Mouse (Mus musculus): ENCODE measurements around the gene Cdc42ep4. TPM values are rescaled to one million over a fixed set of nuclear protein-coding genes. Genes with fewer than 3 reads are reported as not detected.

The Cdc42ep4 gene
- total and polyA plus RNA-seq, 3 experiments: 10.8 to 38.6 (median 22.8) TPM

DNA sequence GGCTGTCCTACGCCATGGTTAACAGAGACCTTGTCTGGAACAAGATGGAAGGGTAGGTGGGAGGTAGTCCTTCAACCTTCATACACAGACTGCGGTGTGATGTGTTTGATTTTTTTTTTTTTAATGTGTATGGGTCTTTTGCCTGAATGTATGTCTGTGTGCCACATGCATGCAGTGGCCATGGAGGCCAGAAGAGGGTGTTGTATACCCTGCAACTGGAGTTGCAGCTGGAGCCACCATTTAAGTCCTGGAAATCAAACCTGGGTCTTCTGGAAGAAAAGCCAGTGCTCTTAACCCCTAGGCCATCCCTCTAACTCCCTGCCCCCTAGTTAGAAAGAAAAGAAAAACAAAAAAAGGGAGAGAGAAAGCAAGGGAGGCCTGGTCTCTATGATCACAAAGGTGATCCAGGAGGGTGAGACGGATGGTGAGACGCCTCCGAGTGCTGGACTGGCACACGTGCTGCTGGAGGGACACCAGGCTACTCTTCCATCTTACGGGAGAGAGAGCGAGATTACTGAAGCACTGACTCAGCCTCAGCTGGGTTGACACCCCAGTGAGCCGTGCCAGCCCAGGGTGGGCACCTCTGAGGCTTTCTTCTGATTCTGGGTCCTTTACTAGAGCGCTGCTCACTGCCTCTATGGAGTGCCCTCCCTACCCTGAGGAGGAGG, 19.6 kb downstream of the Cdc42ep4 start:
- Histone ChIP-seq H3K4me3 (ENCODE audit: low read depth, low read length) (no peak overlapping the region), H3K9me3 (replicated peaks) (no peaks in the 10 kb centered on the region), H3K4me1 (ENCODE audit: insufficient read depth, low read depth, low read length) (peaks cover 50% of the 10 kb centered on the region), H3K36me3 (replicated peaks) (peaks cover 94% of the 10 kb centered on the region), H3K27me3 (ENCODE audit: insufficient read depth, low read length) (no peaks in the 10 kb centered on the region)
- TF ChIP-seq CTCF (IDR thresholded peaks at IDR 0.05; ENCODE audit: low read depth, low read length): no peak
- no peak for TF ChIP-seq POLR2AphosphoS5 (IDR thresholded peaks at IDR 0.05; ENCODE audit: insufficient replicate concordance, low read depth, low read length)
- TF ChIP-seq GATA1 (IDR thresholded peaks at IDR 0.05; ENCODE audit: borderline replicate concordance, low read length): no peak
- TF ChIP-seq TAL1 (conservative IDR thresholded peaks at IDR 0.05; ENCODE audit: low read depth, low read length): no peak
- no peak for TF ChIP-seq GATA2 (IDR thresholded peaks at IDR 0.05; ENCODE audit: borderline replicate concordance, low read depth, low read length)
- no peak for DNase-seq (ENCODE audit: low spot score)
- no peak for ATAC-seq (ENCODE audit: extremely low read depth, insufficient number of reproducible peaks, low FRiP score, poor library complexity, severe bottlenecking)

DNA sequence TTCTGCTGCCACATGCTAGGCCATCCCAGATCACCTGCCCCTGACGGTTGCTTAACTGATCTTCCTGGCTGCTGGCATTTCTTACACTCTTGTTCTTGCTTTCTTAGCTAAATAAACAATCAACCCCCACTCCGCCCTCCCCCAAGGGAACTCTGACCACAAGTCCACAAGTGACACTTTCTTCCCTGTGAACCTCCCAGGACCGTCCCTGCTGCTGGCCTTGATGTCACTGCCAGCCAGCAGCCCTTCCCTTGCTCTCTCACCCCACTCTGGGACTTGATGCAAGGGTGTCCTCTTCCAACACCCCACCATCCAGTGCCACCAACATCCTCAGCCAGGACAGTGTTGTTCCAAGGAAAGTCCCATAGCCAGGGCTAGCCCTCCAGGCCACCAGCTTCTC, 20.8 kb downstream of the Cdc42ep4 start:
- TF ChIP-seq TAL1 (conservative IDR thresholded peaks at IDR 0.05; ENCODE audit: low read depth, low read length) (no peak), GATA1 (IDR thresholded peaks at IDR 0.05; ENCODE audit: borderline replicate concordance, low read length) (no peak), POLR2AphosphoS5 (IDR thresholded peaks at IDR 0.05; ENCODE audit: insufficient replicate concordance, low read depth, low read length) (no peak), CTCF (IDR thresholded peaks at IDR 0.05; ENCODE audit: low read depth, low read length) (no peak), GATA2 (IDR thresholded peaks at IDR 0.05; ENCODE audit: borderline replicate concordance, low read depth, low read length) (no peak)
- Histone ChIP-seq H3K4me3 (ENCODE audit: low read depth, low read length) (no peak overlapping the region), H3K4me1 (ENCODE audit: insufficient read depth, low read depth, low read length) (peaks cover 46% of the 10 kb centered on the region), H3K36me3 (replicated peaks) (peaks cover 94% of the 10 kb centered on the region), H3K27me3 (ENCODE audit: insufficient read depth, low read length) (no peaks in the 10 kb centered on the region), H3K9me3 (replicated peaks) (no peaks in the 10 kb centered on the region)
- DNase-seq (ENCODE audit: low spot score) (no peak), ATAC-seq (ENCODE audit: extremely low read depth, insufficient number of reproducible peaks, low FRiP score, poor library complexity, severe bottlenecking) (no peak)

DNA sequence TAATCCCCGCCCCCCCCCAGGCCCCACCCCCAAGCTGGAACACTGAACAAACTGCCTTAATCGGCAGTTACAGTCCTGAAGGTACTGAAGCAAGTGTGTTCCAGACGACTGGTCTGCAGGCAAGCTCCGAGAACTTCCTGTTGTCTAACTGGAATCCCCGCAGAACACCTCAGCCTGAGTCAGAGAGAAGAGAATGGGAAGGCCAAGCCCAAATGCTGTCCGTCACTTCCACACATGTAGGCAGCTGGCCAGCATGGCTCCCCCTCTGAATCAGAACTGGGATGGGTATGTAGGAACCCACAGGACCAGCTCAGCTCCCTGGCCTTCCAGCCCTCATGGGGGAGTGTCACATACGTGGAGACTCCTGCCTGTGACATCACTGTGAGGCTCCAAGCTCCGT, 21.8 kb downstream of the Cdc42ep4 start:
- Histone ChIP-seq H3K27me3 (ENCODE audit: insufficient read depth, low read length) (no peaks in the 10 kb centered on the region), H3K36me3 (replicated peaks) (peaks cover 93% of the 10 kb centered on the region), H3K4me1 (ENCODE audit: insufficient read depth, low read depth, low read length) (peaks cover 37% of the 10 kb centered on the region), H3K4me3 (ENCODE audit: low read depth, low read length) (no peak overlapping the region), H3K9me3 (replicated peaks) (no peaks in the 10 kb centered on the region)
- DNase-seq (ENCODE audit: low spot score): no peak
- no peak for ATAC-seq (ENCODE audit: extremely low read depth, insufficient number of reproducible peaks, low FRiP score, poor library complexity, severe bottlenecking)
- TF ChIP-seq TAL1 (conservative IDR thresholded peaks at IDR 0.05; ENCODE audit: low read depth, low read length) (no peak), GATA1 (IDR thresholded peaks at IDR 0.05; ENCODE audit: borderline replicate concordance, low read length) (no peak), GATA2 (IDR thresholded peaks at IDR 0.05; ENCODE audit: borderline replicate concordance, low read depth, low read length) (no peak), CTCF (IDR thresholded peaks at IDR 0.05; ENCODE audit: low read depth, low read length) (no peak), POLR2AphosphoS5 (IDR thresholded peaks at IDR 0.05; ENCODE audit: insufficient replicate concordance, low read depth, low read length) (no peak)

DNA sequence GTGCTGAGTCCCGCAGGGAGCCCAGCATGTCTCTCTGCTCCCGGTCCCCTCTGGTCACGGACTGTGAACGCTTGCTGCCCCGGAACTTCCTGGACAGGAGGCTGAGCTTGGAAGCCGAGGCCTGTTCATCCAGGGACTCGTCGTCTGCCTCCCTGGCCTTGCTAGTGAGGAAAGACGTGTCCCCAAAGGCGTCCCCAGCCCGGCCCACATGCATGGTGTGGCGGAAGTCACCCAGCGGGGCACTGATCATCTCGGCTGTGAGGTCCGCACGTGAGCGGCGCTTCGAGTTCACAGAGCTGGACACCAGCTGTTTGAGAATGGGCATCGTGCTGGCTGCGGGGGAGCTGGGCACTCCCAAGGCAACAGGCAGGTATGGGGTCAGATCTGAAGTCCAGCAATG, 22.4 kb downstream of the Cdc42ep4 start:
- Histone ChIP-seq H3K4me1 (ENCODE audit: insufficient read depth, low read depth, low read length) (peaks cover 30% of the 10 kb centered on the region), H3K36me3 (replicated peaks) (peaks cover 90% of the 10 kb centered on the region), H3K27me3 (ENCODE audit: insufficient read depth, low read length) (no peaks in the 10 kb centered on the region), H3K9me3 (replicated peaks) (no peaks in the 10 kb centered on the region), H3K4me3 (ENCODE audit: low read depth, low read length) (no peak overlapping the region)
- TF ChIP-seq GATA2 (IDR thresholded peaks at IDR 0.05; ENCODE audit: borderline replicate concordance, low read depth, low read length) (no peak), GATA1 (IDR thresholded peaks at IDR 0.05; ENCODE audit: borderline replicate concordance, low read length) (no peak), CTCF (IDR thresholded peaks at IDR 0.05; ENCODE audit: low read depth, low read length) (no peak), POLR2AphosphoS5 (IDR thresholded peaks at IDR 0.05; ENCODE audit: insufficient replicate concordance, low read depth, low read length) (no peak), TAL1 (conservative IDR thresholded peaks at IDR 0.05; ENCODE audit: low read depth, low read length) (no peak)
- DNase-seq (ENCODE audit: low spot score): no peak
- no peak for ATAC-seq (ENCODE audit: extremely low read depth, insufficient number of reproducible peaks, low FRiP score, poor library complexity, severe bottlenecking)

DNA sequence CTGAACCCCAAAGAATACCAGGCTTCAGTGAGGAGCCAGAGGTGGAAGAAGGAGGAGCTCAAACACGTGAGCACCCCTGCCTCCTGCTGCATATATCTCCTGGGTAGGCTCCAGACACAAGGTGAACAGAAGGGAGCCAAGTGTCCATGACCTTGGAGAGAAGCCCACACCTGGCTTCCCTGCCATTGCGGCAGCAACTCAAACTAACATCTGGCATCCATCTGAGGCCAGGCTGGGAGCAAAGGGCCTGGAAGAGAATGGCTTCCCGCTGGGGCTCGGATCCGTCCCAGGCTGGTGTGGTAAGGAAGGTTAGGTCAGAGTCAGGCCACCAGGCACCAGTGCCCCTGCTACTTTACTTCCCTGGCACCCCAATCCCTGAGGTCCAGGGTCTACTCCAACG, 23.7 kb downstream of the Cdc42ep4 start:
- Histone ChIP-seq H3K4me3 (ENCODE audit: low read depth, low read length) (no peak overlapping the region), H3K9me3 (replicated peaks) (no peaks in the 10 kb centered on the region), H3K4me1 (ENCODE audit: insufficient read depth, low read depth, low read length) (peaks cover 17% of the 10 kb centered on the region), H3K36me3 (replicated peaks) (peaks cover 79% of the 10 kb centered on the region), H3K27me3 (ENCODE audit: insufficient read depth, low read length) (no peaks in the 10 kb centered on the region; the same call in 1 of the 2 replicates)
- DNase-seq (ENCODE audit: low spot score) (no peak), ATAC-seq (ENCODE audit: extremely low read depth, insufficient number of reproducible peaks, low FRiP score, poor library complexity, severe bottlenecking) (no peak)
- TF ChIP-seq TAL1 (conservative IDR thresholded peaks at IDR 0.05; ENCODE audit: low read depth, low read length) (no peak), GATA2 (IDR thresholded peaks at IDR 0.05; ENCODE audit: borderline replicate concordance, low read depth, low read length) (no peak), POLR2AphosphoS5 (IDR thresholded peaks at IDR 0.05; ENCODE audit: insufficient replicate concordance, low read depth, low read length) (no peak), CTCF (IDR thresholded peaks at IDR 0.05; ENCODE audit: low read depth, low read length) (no peak), GATA1 (IDR thresholded peaks at IDR 0.05; ENCODE audit: borderline replicate concordance, low read length) (no peak)

DNA sequence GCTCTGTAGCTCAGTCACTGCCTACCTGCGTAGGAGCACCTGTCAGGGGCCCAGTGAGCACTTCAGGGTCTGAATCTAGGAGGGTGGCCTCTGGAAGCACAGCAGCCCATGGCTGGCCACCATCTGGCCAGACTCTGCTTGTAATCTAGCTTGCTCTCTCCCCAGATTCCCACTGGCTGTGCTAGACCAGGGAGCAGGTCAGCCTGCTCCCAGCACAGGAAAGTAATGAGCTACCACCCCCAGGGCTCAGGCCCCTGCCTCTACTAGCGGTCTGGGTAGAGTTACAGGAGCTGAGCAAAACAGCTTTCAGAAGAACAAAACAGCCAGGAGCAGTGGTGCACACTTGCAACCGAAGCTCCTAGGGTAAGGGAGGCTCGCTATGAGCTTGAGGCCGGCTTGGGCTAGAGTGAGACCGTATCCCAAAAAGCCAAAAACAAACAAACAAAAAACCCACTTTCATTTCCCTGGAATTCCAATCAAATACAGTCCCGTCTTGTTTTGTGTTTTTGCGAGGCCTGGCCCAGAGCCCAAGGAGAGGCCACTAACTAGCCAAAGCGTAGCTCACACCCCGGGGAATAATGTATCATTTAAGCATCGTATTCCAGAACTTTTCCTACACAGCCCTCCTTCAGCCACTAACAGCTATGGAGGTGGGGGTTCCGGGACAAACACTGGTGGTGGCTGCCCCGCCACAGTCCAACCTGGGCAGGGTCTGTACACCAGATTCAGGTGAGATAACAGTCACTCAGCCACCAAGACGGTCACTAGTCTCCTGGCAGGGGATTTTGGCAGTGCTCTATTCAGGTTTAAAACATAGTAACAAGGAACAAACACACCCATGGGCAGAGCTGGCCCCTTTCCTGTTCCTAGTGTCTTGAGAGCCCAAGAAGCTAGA, 24.4 kb downstream of the Cdc42ep4 start:
- no peaks in the 10 kb centered on the region for H3K9me3 ChIP-seq (replicated peaks)
- no peak for TF ChIP-seq GATA2 (IDR thresholded peaks at IDR 0.05; ENCODE audit: borderline replicate concordance, low read depth, low read length)
- no peak for TF ChIP-seq POLR2AphosphoS5 (IDR thresholded peaks at IDR 0.05; ENCODE audit: insufficient replicate concordance, low read depth, low read length)
- no peak for TF ChIP-seq GATA1 (IDR thresholded peaks at IDR 0.05; ENCODE audit: borderline replicate concordance, low read length)
- TF ChIP-seq TAL1 (conservative IDR thresholded peaks at IDR 0.05; ENCODE audit: low read depth, low read length): no peak
- no peak for TF ChIP-seq CTCF (IDR thresholded peaks at IDR 0.05; ENCODE audit: low read depth, low read length)
- no peak overlapping the region for H3K4me3 ChIP-seq (ENCODE audit: low read depth, low read length)
- no peak for ATAC-seq (ENCODE audit: extremely low read depth, insufficient number of reproducible peaks, low FRiP score, poor library complexity, severe bottlenecking)
- peaks cover 72% of the 10 kb centered on the region for H3K36me3 ChIP-seq (replicated peaks)
- no peaks in the 10 kb centered on the region; the same call in 1 of the 2 replicates for H3K27me3 ChIP-seq (ENCODE audit: insufficient read depth, low read length)
- no peak for DNase-seq (ENCODE audit: low spot score)
- peaks cover 11% of the 10 kb centered on the region for H3K4me1 ChIP-seq (ENCODE audit: insufficient read depth, low read depth, low read length)
